Mouse (Mus musculus) kidney, postnatal 0 days (tissue): ENCODE measurements at regions not wholly inside any gene's neighbourhood (a gene's known extent, or its start where the extent isn't known, plus 50 kb on each side); places are given as distances from the start of the nearest gene placed in this dataset.

Experiments used
- ATAC-seq: fragments of 200-750 bp; cut with Nextera tagmentation; replicated peaks from 2 replicates; pipeline ENCODE4 v1.8.0; 2017; ENCODE audit warnings: low read depth, moderate number of reproducible peaks, moderate TSS enrichment, moderate library complexity; ENCODE audit not compliant: low FRiP score
- DNase-seq: peaks from one replicate; pipeline ENCODE4 v3.0.0-alpha.2; 2016; ENCODE audit warnings: low spot score
- H3K27ac ChIP-seq: fragments of 300-500 bp; sonication (generic); 2 replicates; pipeline ENCODE4 v1.5.1; 2014; ENCODE audit warnings: mild to moderate bottlenecking
- H3K27me3 ChIP-seq: fragments of 300-500 bp; sonication (generic); 2 replicates; pipeline ENCODE4 v1.6.1; 2014; ENCODE audit warnings: low read length, mixed read lengths; ENCODE audit not compliant: insufficient read depth
- H3K36me3 ChIP-seq: fragments of 300-500 bp; sonication (generic); 2 replicates; pipeline ENCODE4 v1.6.1; 2014; ENCODE audit warnings: low read length, mixed read lengths; ENCODE audit not compliant: insufficient read depth
- H3K4me1 ChIP-seq: fragments of 300-500 bp; sonication (generic); replicated peaks from 2 replicates; pipeline ENCODE4 v1.6.1; 2014; ENCODE audit warnings: antibody characterized with exemption, low read length, mixed read lengths; ENCODE audit not compliant: insufficient read depth
- H3K4me2 ChIP-seq: fragments of 300-500 bp; sonication (generic); 2 replicates; pipeline ENCODE4 v1.6.1; 2014; ENCODE audit warnings: mild to moderate bottlenecking, low read length, moderate library complexity, mixed read lengths
- H3K4me3 ChIP-seq: fragments of 300-500 bp; sonication (generic); replicated peaks from 2 replicates; pipeline ENCODE4 v1.5.1; 2014; ENCODE audit warnings: low read depth, low read length
- H3K9ac ChIP-seq: fragments of 300-500 bp; sonication (generic); 2 replicates; pipeline ENCODE4 v1.6.1; 2014; ENCODE audit warnings: low read depth, low read length
- H3K9me3 ChIP-seq: fragments of 300-500 bp; sonication (generic); replicated peaks from 2 replicates; pipeline ENCODE4 v1.6.1; 2016; ENCODE audit warnings: low read length, inconsistent platforms, mixed read lengths
- CTCF ChIP-seq: IDR thresholded peaks from 2 replicates; pipeline ENCODE4 v1.5.1; 2016; ENCODE audit warnings: antibody characterized with exemption, low read depth, mild to moderate bottlenecking, moderate library complexity
- WGBS: fragments of 180-500 bp; shearing (Covaris S2); extraction: QIAGEN DNeasy Blood & Tissue Kit; methylation state at CpG from one replicate; pipeline ENCODE4 v1.1.7; 2014; 5-methylcytosine and 5-hydroxymethylcytosine counted together

GRCm38 (mm10) chr4:125252228-125252627 lies 124.6 kb upstream of the Zc3h12a start:
- Histone ChIP-seq H3K4me2 (no peak overlapping the region), H3K36me3 (no peaks in the 10 kb centered on the region), H3K4me3 (no peak overlapping the region), H3K27me3 (no peaks in the 10 kb centered on the region), H3K9me3 (no peaks in the 10 kb centered on the region), H3K4me1 (no peaks in the 10 kb centered on the region), H3K27ac (no peak overlapping the region), H3K9ac (no peak overlapping the region)
- no peak for TF ChIP-seq CTCF
- 36% methylated on average over 8 of the region's 8 CpGs for WGBS
- ATAC-seq (no peak), DNase-seq (no peak)

GRCm38 (mm10) chr4:125249061-125249460 lies 121.4 kb upstream of the Zc3h12a start:
- 68% methylated on average over 7 of the region's 7 CpGs for WGBS
- Histone ChIP-seq H3K27me3 (no peaks in the 10 kb centered on the region), H3K4me1 (no peaks in the 10 kb centered on the region), H3K9me3 (no peaks in the 10 kb centered on the region), H3K36me3 (no peaks in the 10 kb centered on the region), H3K4me2 (no peak overlapping the region), H3K9ac (no peak overlapping the region), H3K27ac (no peak overlapping the region), H3K4me3 (no peak overlapping the region)
- ATAC-seq (no peak), DNase-seq (no peak)
- no peak for TF ChIP-seq CTCF

- Histone ChIP-seq H3K9ac (no peak overlapping the region), H3K4me1 (no peaks in the 10 kb centered on the region), H3K4me2 (no peak overlapping the region), H3K27me3 (no peaks in the 10 kb centered on the region), H3K36me3 (no peaks in the 10 kb centered on the region), H3K4me3 (no peak overlapping the region), H3K27ac (no peak overlapping the region), H3K9me3 (no peaks in the 10 kb centered on the region)
- WGBS, result 5% methylated on average over 5 of the region's 5 CpGs
- DNase-seq (peak; percentile 32), ATAC-seq (no peak)
- TF ChIP-seq CTCF, result no peak
Measured at GRCm38 (mm10) chr4:125246171-125246570, 118.5 kb upstream of the Zc3h12a start.

GRCm38 (mm10) chr4:125242512-125242911 lies 114.9 kb upstream of the Zc3h12a start:
- no peak overlapping the region for H3K4me2 ChIP-seq
- H3K36me3 ChIP-seq, result no peaks in the 10 kb centered on the region
- no peak for TF ChIP-seq CTCF
- H3K9ac ChIP-seq, result no peak overlapping the region
- no peak for ATAC-seq
- H3K9me3 ChIP-seq, result no peaks in the 10 kb centered on the region
- DNase-seq, result no peak
- no peaks in the 10 kb centered on the region for H3K27me3 ChIP-seq
- no peak overlapping the region for H3K4me3 ChIP-seq
- H3K4me1 ChIP-seq, result no peaks in the 10 kb centered on the region
- WGBS, result 80% methylated on average over 1 of the region's 1 CpGs
- no peak overlapping the region for H3K27ac ChIP-seq

- no peak for ATAC-seq
- H3K36me3 ChIP-seq, result no peaks in the 10 kb centered on the region
- no peak for DNase-seq
- WGBS, result 24% methylated on average over 7 of the region's 7 CpGs
- no peak for TF ChIP-seq CTCF
- no peaks in the 10 kb centered on the region for H3K4me1 ChIP-seq
- no peaks in the 10 kb centered on the region for H3K9me3 ChIP-seq
- H3K4me2 ChIP-seq, result no peak overlapping the region
- H3K27me3 ChIP-seq, result no peaks in the 10 kb centered on the region
- no peak overlapping the region for H3K4me3 ChIP-seq
- H3K9ac ChIP-seq, result no peak overlapping the region
- H3K27ac ChIP-seq, result no peak overlapping the region
Measured at GRCm38 (mm10) chr4:125241577-125242262, 114.1 kb upstream of the Zc3h12a start.

- Histone ChIP-seq H3K36me3 (no peaks in the 10 kb centered on the region), H3K27me3 (peaks cover 6% of the 10 kb centered on the region; the same call in 1 of the 2 replicates), H3K9me3 (no peaks in the 10 kb centered on the region), H3K4me2 (no peak overlapping the region), H3K4me1 (no peaks in the 10 kb centered on the region), H3K9ac (no peak overlapping the region), H3K4me3 (no peak overlapping the region), H3K27ac (no peak overlapping the region)
- peak; percentile 40 for DNase-seq
- WGBS, result 38% methylated on average over 12 of the region's 12 CpGs
- peak; percentile 70 for TF ChIP-seq CTCF
- no peak for ATAC-seq
Measured at GRCm38 (mm10) chr4:125231711-125232260, 104.1 kb upstream of the Zc3h12a start.
